Comparison of ENCODE assay signal across 8 mouse cellular contexts in the genomic region with DNA sequence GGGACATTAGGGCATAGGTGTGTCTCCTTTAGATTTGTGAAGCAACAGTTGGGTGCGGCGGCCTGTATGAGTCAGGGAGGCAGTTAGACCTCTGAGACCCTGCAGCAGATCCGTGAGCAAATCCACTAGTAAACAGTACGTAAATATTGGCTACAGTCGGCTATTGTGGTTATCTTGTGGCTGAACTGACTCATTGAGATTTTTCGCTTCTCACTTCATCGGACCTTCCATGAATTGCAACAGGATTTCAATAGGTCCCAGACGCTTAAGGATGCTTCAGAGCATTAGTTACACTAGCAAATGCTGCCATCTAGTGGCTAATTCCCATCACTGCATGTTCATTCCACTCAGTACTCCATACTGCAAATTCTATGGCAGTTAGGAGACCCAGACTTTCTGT.
DNase-seq lines count a peak whose midpoint lies in the region; ATAC-seq and TF ChIP-seq lines count a peak whose summit lies in the region.

No protein-coding gene starts in this region.

- H3K27me3 ChIP-seq in embryonic facial prominence, embryonic 11.5 days (ENCODE audit: control insufficient read depth, insufficient read depth, low read length): no peaks in the 10 kb centered on the region
- no peaks in the 10 kb centered on the region; the same call in 1 of the 2 replicates for H3K27me3 ChIP-seq in kidney, embryonic 16.5 days (ENCODE audit: insufficient read depth, low read length)
- H3K27me3 ChIP-seq in limb, embryonic 14.5 days (ENCODE audit: control insufficient read depth, insufficient read depth, low read length): no peaks in the 10 kb centered on the region

- peak; percentile 23 for DNase-seq in CD4-positive helper T cell, adult 2 months (ENCODE audit: low read depth, low spot score)
- DNase-seq in adrenal gland, postnatal 10 days: peak; percentile 74
- peak; percentile 91 for DNase-seq in embryonic facial prominence, embryonic 11.5 days (ENCODE audit: low spot score)
- peak; percentile 17 to 55 for DNase-seq in heart, adult 9 months (ENCODE audit: low spot score in 2 of 2)
- DNase-seq in limb, embryonic 14.5 days (ENCODE audit: low spot score): peak; percentile 96
- DNase-seq in natural killer cell, adult 2 months (ENCODE audit: low spot score in 2 of 2): peak; percentile 1 to 14
- peak; percentile 52 for DNase-seq in testis, postnatal 14 days (ENCODE audit: low spot score)

- ATAC-seq in embryonic facial prominence, embryonic 11.5 days (replicated peaks; ENCODE audit: insufficient number of reproducible peaks, low FRiP score, low TSS enrichment, low read depth): peak; percentile 66
- peak; percentile 88 for ATAC-seq in kidney, embryonic 16.5 days (ENCODE audit: low FRiP score, low TSS enrichment)
- ATAC-seq in limb, embryonic 14.5 days (ENCODE audit: low FRiP score, low read depth): peak; percentile 88

- 37% methylated on average over 8 of the region's 8 CpGs for WGBS in embryonic facial prominence, embryonic 11.5 days
- 37% methylated on average over 8 of the region's 8 CpGs for WGBS in kidney, embryonic 16.5 days
- 34% methylated on average over 8 of the region's 8 CpGs for WGBS in limb, embryonic 14.5 days

- no peaks in the 10 kb centered on the region for H3K4me1 ChIP-seq in embryonic facial prominence, embryonic 11.5 days (ENCODE audit: control insufficient read depth, insufficient read depth, low read length)
- no peaks in the 10 kb centered on the region for H3K4me1 ChIP-seq in kidney, embryonic 16.5 days (ENCODE audit: insufficient read depth, low read length)
- peaks cover 2% of the 10 kb centered on the region; the same call in 1 of the 2 replicates for H3K4me1 ChIP-seq in limb, embryonic 14.5 days (ENCODE audit: control insufficient read depth, insufficient read depth, low read length)

- no peaks in the 10 kb centered on the region for H3K36me3 ChIP-seq in embryonic facial prominence, embryonic 11.5 days (replicated peaks; ENCODE audit: control insufficient read depth, insufficient read depth, low read depth, low read length)
- H3K36me3 ChIP-seq in kidney, embryonic 16.5 days (ENCODE audit: insufficient read depth, low read length): no peaks in the 10 kb centered on the region
- H3K36me3 ChIP-seq in limb, embryonic 14.5 days (ENCODE audit: control insufficient read depth, insufficient read depth, low read length): no peaks in the 10 kb centered on the region

- H3K9ac ChIP-seq in embryonic facial prominence, embryonic 11.5 days (replicated peaks; ENCODE audit: low read length): no peak overlapping the region
- H3K9ac ChIP-seq in kidney, embryonic 16.5 days (replicated peaks; ENCODE audit: low read length): no peak overlapping the region
- H3K9ac ChIP-seq in limb, embryonic 14.5 days (ENCODE audit: low read depth, low read length, severe bottlenecking): no peak overlapping the region

- no peak overlapping the region for H3K4me3 ChIP-seq in embryonic facial prominence, embryonic 11.5 days (ENCODE audit: low read depth, low read length)
- H3K4me3 ChIP-seq in kidney, embryonic 16.5 days (ENCODE audit: low read length): no peak overlapping the region
- H3K4me3 ChIP-seq in limb, embryonic 14.5 days (replicated peaks; ENCODE audit: low read length): no peak overlapping the region

- H3K4me2 ChIP-seq in embryonic facial prominence, embryonic 11.5 days (ENCODE audit: low read depth, low read length): no peak overlapping the region
- H3K4me2 ChIP-seq in kidney, embryonic 16.5 days (replicated peaks; ENCODE audit: low read depth, low read length): no peak overlapping the region
- H3K4me2 ChIP-seq in limb, embryonic 14.5 days (replicated peaks; ENCODE audit: low read depth, low read length, severe bottlenecking): no peak overlapping the region

- no peak for TF ChIP-seq POLR2A in limb, embryonic 14.5 days (IDR thresholded peaks at IDR 0.05; ENCODE audit: borderline replicate concordance, extremely low read depth, insufficient read depth, insufficient read length)

- H3K9me3 ChIP-seq in embryonic facial prominence, embryonic 11.5 days (replicated peaks; ENCODE audit: control insufficient read depth, low read length): no peaks in the 10 kb centered on the region
- H3K9me3 ChIP-seq in kidney, embryonic 16.5 days (ENCODE audit: low read length): no peaks in the 10 kb centered on the region
- H3K9me3 ChIP-seq in limb, embryonic 14.5 days (ENCODE audit: control insufficient read depth, low read length): no peaks in the 10 kb centered on the region

- no peak overlapping the region for H3K27ac ChIP-seq in embryonic facial prominence, embryonic 11.5 days (replicated peaks; ENCODE audit: low read depth, low read length)
- H3K27ac ChIP-seq in kidney, embryonic 16.5 days (ENCODE audit: low read length): no peak overlapping the region
- no peak overlapping the region for H3K27ac ChIP-seq in limb, embryonic 14.5 days (replicated peaks; ENCODE audit: low read depth, low read length)

Comparison
In these comparisons a context has a peak if more than half of its experiments do, and no peak if none do; other contexts are left out.
1. DNase-seq: peak in every context shown above with its lines; median percentile 96 in limb, embryonic 14.5 days; 91 in embryonic facial prominence, embryonic 11.5 days; 74 in adrenal gland, postnatal 10 days; 52 in testis, postnatal 14 days; 36 in heart, adult 9 months; 23 in CD4-positive helper T cell, adult 2 months; 8 in natural killer cell, adult 2 months.